ENCODE assay signal across 9 mouse cellular contexts in the genomic region with DNA sequence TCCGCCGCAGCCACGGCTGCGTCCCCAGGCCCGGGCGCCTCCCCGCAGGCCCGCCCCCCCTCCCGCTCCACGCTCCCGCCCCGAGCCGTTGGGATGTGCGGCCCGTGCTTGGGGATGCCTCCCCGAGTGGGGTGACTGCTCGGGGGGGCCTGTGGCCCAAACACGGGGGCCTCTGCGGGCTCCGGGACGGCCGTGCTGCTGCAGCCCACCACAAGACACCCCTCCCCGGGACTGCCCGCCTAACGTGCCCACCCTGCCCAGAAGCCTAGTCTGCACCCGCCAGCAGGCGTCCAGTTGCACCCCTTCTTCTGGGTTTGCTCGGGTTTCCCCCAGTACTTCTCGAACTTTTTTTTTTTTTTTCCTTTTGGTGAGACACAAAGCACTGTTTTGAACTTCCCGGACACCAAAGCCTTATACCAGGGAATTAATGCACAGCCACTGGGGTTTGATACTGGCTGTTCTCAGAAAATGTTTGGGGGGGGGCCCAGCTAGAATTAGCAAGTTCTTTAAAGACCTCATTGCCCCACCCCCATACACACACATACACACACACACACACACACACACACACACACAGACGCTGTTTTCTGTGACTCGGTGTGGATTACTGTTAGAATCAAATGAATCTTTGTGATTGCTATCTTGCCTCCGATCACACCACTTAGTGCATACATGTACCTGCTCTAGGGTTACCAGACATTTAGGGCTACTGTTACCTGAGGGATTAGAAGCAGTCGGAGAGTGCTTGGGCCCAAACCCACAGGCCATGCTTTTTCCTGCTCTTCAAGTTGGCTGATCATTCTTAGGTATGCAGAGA. TPM values are rescaled to one million over a fixed set of nuclear protein-coding genes. Genes with fewer than 3 reads are reported as not detected.
DNase-seq lines count a peak whose midpoint lies in the region; ATAC-seq and TF ChIP-seq lines count a peak whose summit lies in the region.
"Had no signal": no experiment of that assay in that cellular context is flagged by ENCODE, and none has a peak within 500 bp of the region (broad histone marks: within the 10 kb centered on the region; RNA-seq: fewer than 3 reads in every experiment).

No protein-coding gene starts in this region.

- peak overlapping the region; percentile 97 for H3K4me2 ChIP-seq in heart, embryonic 15.5 days
- H3K4me2 ChIP-seq in hindbrain, embryonic 12.5 days (replicated peaks), result peak overlapping the region; percentile 78

- no peak for TF ChIP-seq POLR2A in brain, embryonic 14.5 days (IDR thresholded peaks at IDR 0.05; ENCODE audit: borderline replicate concordance, extremely low read depth, insufficient read depth, insufficient read length, poor library complexity, severe bottlenecking)

- intact Hi-C loops in heart, postnatal 36 days (cut with DNase I), result loop anchor here (5.0 kb wide), 3 partner anchors 101 to 284 kb away; no protein-coding TSS in a partner anchor

- H3K27me3 ChIP-seq in heart, embryonic 15.5 days, result no peaks in the 10 kb centered on the region
- H3K27me3 ChIP-seq in hindbrain, embryonic 12.5 days, result no peaks in the 10 kb centered on the region

- no peak for TF ChIP-seq CTCF in brain, embryonic 14.5 days (IDR thresholded peaks at IDR 0.05; ENCODE audit: borderline replicate concordance, extremely low read depth, insufficient read depth, insufficient read length)

- H3K27ac ChIP-seq in heart, embryonic 15.5 days, result peak overlapping the region; percentile 100
- H3K27ac ChIP-seq in hindbrain, embryonic 12.5 days, result peak overlapping the region; percentile 100

- DNase-seq in heart, postnatal 36 days, result no peak
- DNase-seq in CD4-positive helper T cell, adult 2 months (ENCODE audit: low read depth, low spot score), result peak; percentile 48
- peak; percentile 65 for DNase-seq in brain, embryonic 14.5 days (ENCODE audit: low read depth)
- peak; percentile 55 for DNase-seq in mesoderm, embryonic 11.5 days (ENCODE audit: low read depth, low spot score)
- no peak for DNase-seq in right cerebral cortex, adult 18-20 months
- DNase-seq in ovary, postnatal 10 days (ENCODE audit: low spot score), result no peak

- no peaks in the 10 kb centered on the region for H3K9me3 ChIP-seq in heart, embryonic 15.5 days (replicated peaks)
- no peaks in the 10 kb centered on the region for H3K9me3 ChIP-seq in hindbrain, embryonic 12.5 days (replicated peaks)

- peak; percentile 30 for ATAC-seq in heart, embryonic 15.5 days (replicated peaks; ENCODE audit: insufficient number of reproducible peaks, insufficient read depth, low FRiP score, low read depth)
- ATAC-seq in hindbrain, embryonic 12.5 days (ENCODE audit: low FRiP score), result peak; percentile 55

- peak overlapping the region; percentile 87 for H3K4me3 ChIP-seq in heart, embryonic 15.5 days
- peak overlapping the region; percentile 86 for H3K4me3 ChIP-seq in hindbrain, embryonic 12.5 days

- WGBS in heart, embryonic 15.5 days, result 4% methylated on average over 33 of the region's 34 CpGs
- 6% methylated on average over 16 of the region's 34 CpGs for WGBS in hindbrain, embryonic 12.5 days

- peaks cover 17% of the 10 kb centered on the region for H3K4me1 ChIP-seq in heart, embryonic 15.5 days (replicated peaks)
- peaks cover 16% of the 10 kb centered on the region for H3K4me1 ChIP-seq in hindbrain, embryonic 12.5 days

- H3K36me3 ChIP-seq in heart, embryonic 15.5 days, result peaks cover 13% of the 10 kb centered on the region
- H3K36me3 ChIP-seq in hindbrain, embryonic 12.5 days, result 0 out of 2 replicates have a peak, but pooled peaks cover 6% of the 10 kb centered on the region

- H3K9ac ChIP-seq in heart, embryonic 15.5 days, result peak overlapping the region; percentile 74
- H3K9ac ChIP-seq in hindbrain, embryonic 12.5 days, result peak overlapping the region; percentile 98

RNA-seq across cellular contexts. Expression of gene Gm42791, which starts 58.6 kb away (rescaled TPM):
- polyA plus RNA-seq in heart, embryonic 15.5 days (2015; fragmentation: Nextera tagmentation; extraction: Ambion mirVana), result 2.1 and 2.6 TPM in 2 replicates
- 1 to 10 TPM; 1.1 to 5.5 TPM for total RNA-seq in heart, postnatal 36 days (2021)
- polyA plus RNA-seq in brain, embryonic 14.5 days (2012; rRNA removed), result not detected in 2 replicates
- polyA plus RNA-seq in hindbrain, embryonic 12.5 days (2016; fragmentation: Nextera tagmentation; extraction: Ambion mirVana), result 0.49 and 3.3 TPM in 2 replicates
- polyA plus RNA-seq: cerebellum, adult 2 months had no signal

Comparison
In these comparisons a context has a peak if more than half of its experiments do, and no peak if none do; other contexts are left out.
1. DNase-seq: peak in CD4-positive helper T cell, adult 2 months (single experiment), brain, embryonic 14.5 days (single experiment) and mesoderm, embryonic 11.5 days (single experiment); none in heart, postnatal 36 days (0 of 2), right cerebral cortex, adult 18-20 months (single experiment) and ovary, postnatal 10 days (single experiment).